Mouse (Mus musculus) intestine, embryonic 14.5 days (tissue): ENCODE data around the gene Fam167b. TPM values are rescaled to one million over a fixed set of nuclear protein-coding genes. Genes with fewer than 3 reads are reported as not detected.

Experiments used
- ATAC-seq: fragments of 200-750 bp; cut with Nextera tagmentation; replicated peaks from 2 replicates; pipeline ENCODE4 v1.8.0; 2017; ENCODE audit warnings: low read depth, moderate number of reproducible peaks, moderate TSS enrichment, moderate library complexity; ENCODE audit not compliant: low FRiP score, low TSS enrichment
- DNase-seq: peaks from one replicate; pipeline ENCODE4 v3.0.0-alpha.2; 2018; ENCODE audit warnings: low spot score
- H3K27ac ChIP-seq: fragments of 300-500 bp; sonication (generic); 2 replicates; pipeline ENCODE4 v1.5.1; 2014; ENCODE audit warnings: low read depth, mild to moderate bottlenecking, control low read depth
- H3K27me3 ChIP-seq: fragments of 300-500 bp; sonication (generic); replicated peaks from 2 replicates; pipeline ENCODE4 v1.6.1; 2014; ENCODE audit warnings: low read length, control low read depth; ENCODE audit not compliant: control insufficient read depth, insufficient read depth
- H3K36me3 ChIP-seq: fragments of 300-500 bp; sonication (generic); 2 replicates; pipeline ENCODE4 v1.6.1; 2014; ENCODE audit warnings: low read length, control low read depth; ENCODE audit not compliant: control insufficient read depth, insufficient read depth
- H3K4me1 ChIP-seq: fragments of 300-500 bp; sonication (generic); replicated peaks from 2 replicates; pipeline ENCODE4 v1.6.1; 2014; ENCODE audit warnings: low read length, control low read depth, mixed read lengths; ENCODE audit not compliant: control insufficient read depth, insufficient read depth
- H3K4me2 ChIP-seq: fragments of 300-500 bp; sonication (generic); 2 replicates; pipeline ENCODE4 v1.6.1; 2014; ENCODE audit warnings: low read length
- H3K4me3 ChIP-seq: fragments of 300-500 bp; sonication (generic); 2 replicates; pipeline ENCODE4 v1.5.1; 2014; ENCODE audit warnings: low read depth, low read length, control low read depth, mixed read lengths
- H3K9ac ChIP-seq: fragments of 300-500 bp; sonication (generic); 2 replicates; pipeline ENCODE4 v1.6.1; 2014; ENCODE audit warnings: mild to moderate bottlenecking, low read length
- H3K9me3 ChIP-seq: fragments of 300-500 bp; sonication (generic); 2 replicates; pipeline ENCODE4 v1.6.1; 2016; ENCODE audit warnings: low read length, control low read depth; ENCODE audit not compliant: control insufficient read depth
- WGBS: fragments of 180-500 bp; shearing (Covaris S2); extraction: QIAGEN DNeasy Blood & Tissue Kit; methylation state at CpG from one replicate; pipeline ENCODE4 v1.1.7; 2014; 5-methylcytosine and 5-hydroxymethylcytosine counted together
- polyA plus RNA-seq: library from polyadenylated mRNA; unstranded; fragments of >200 nt; fragmentation: Nextera tagmentation; extraction: Ambion mirVana; gene quantifications from 2 replicates; pipeline ENCODE4 v1.2.1, GENCODE M21; 2014

The Fam167b gene
- polyA plus RNA-seq, 1 experiment from 2014 or later: 1.8 TPM

DNA sequence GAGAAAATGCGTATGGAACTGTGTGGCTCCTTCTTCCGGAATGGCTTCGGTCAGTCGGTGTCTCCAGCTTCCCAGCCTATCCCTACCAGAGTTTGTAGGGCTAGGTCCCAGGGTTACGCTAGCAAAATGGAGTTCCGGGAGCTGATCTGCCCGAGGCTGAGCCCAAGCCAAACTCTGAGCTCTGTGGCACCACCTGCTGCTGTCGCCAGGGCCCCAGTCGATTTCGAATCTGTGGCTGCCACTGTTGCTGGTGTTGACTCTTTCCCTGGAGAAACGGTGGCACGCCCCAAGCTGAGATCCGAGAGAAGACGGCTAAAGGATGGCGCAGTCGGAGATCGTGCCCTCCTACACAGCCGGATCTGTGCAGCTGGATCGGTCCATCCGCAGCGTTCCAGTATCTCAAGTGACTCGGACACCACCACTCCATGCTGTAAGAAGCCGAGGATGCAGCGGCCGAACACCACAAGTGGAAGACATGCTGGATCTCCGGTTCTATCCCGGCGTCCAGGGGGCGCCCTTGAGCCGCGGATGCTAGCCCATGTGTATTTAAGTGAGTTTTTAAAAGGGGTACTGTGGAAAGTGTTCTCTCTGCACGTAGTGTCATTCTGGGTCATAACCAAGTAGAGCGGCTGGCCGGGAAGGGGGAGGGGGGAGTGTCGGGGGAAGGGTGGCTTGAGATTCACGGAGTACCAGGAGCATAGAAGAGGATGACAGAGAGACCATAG, 6.7 kb upstream of the Fam167b start:
- DNase-seq (peak; percentile 91), ATAC-seq (peak; percentile 77)
- Histone ChIP-seq H3K27ac (peak overlapping the region; percentile 51), H3K36me3 (no peaks in the 10 kb centered on the region), H3K9me3 (no peaks in the 10 kb centered on the region), H3K4me3 (peak overlapping the region; percentile 47), H3K9ac (peak overlapping the region; percentile 48), H3K4me2 (peak overlapping the region; percentile 86), H3K27me3 (no peaks in the 10 kb centered on the region), H3K4me1 (peaks cover 7% of the 10 kb centered on the region; the same call in 1 of the 2 replicates)
- WGBS: 3% methylated on average over 36 of the region's 36 CpGs

DNA sequence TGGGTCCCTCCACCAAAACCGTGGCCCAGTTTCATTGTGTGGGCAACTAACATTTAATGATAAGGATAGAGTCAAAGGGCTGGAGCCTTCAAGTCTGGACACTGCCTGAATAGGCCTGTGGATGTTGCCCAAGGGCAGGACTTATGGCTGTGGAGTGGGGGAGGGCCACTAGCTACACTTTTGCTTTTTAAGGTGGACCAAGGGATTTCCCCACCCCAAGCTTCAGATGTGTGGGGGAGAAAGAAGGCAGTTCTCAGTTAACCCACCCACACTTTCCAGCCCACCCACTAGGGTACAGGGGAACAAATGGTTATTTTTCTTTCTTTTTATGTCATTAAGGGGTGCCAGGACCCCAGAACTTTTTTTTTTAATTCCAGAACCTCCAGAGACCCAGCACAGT, 6.0 kb upstream of the Fam167b start:
- Histone ChIP-seq H3K9ac (peak overlapping the region; percentile 48; the same call in 1 of the 2 replicates), H3K9me3 (no peaks in the 10 kb centered on the region), H3K27me3 (no peaks in the 10 kb centered on the region), H3K4me1 (peaks cover 7% of the 10 kb centered on the region; the same call in 1 of the 2 replicates), H3K4me2 (peak overlapping the region; percentile 86), H3K4me3 (peak overlapping the region; percentile 47), H3K27ac (peak overlapping the region; percentile 51; the same call in 1 of the 2 replicates), H3K36me3 (no peaks in the 10 kb centered on the region)
- WGBS: 83% methylated on average over 1 of the region's 1 CpGs
- ATAC-seq (no peak), DNase-seq (no peak)

GRCm38 (mm10) chr4:129582251-129582650, 3.9 kb upstream of the Fam167b start:
- H3K4me2 ChIP-seq: no peak overlapping the region
- H3K36me3 ChIP-seq: no peaks in the 10 kb centered on the region
- H3K4me3 ChIP-seq: no peak overlapping the region
- H3K9me3 ChIP-seq: no peaks in the 10 kb centered on the region
- peaks cover 7% of the 10 kb centered on the region; the same call in 1 of the 2 replicates for H3K4me1 ChIP-seq
- ATAC-seq: no peak
- 80% methylated on average over 1 of the region's 1 CpGs for WGBS
- no peaks in the 10 kb centered on the region for H3K27me3 ChIP-seq
- no peak for DNase-seq
- no peak overlapping the region for H3K9ac ChIP-seq
- no peak overlapping the region for H3K27ac ChIP-seq

GRCm38 (mm10) chr4:129580347-129580746, 2.0 kb upstream of the Fam167b start:
- Histone ChIP-seq H3K36me3 (no peaks in the 10 kb centered on the region), H3K9ac (no peak overlapping the region), H3K27ac (no peak overlapping the region), H3K27me3 (no peaks in the 10 kb centered on the region), H3K4me3 (no peak overlapping the region), H3K4me1 (peaks cover 7% of the 10 kb centered on the region; the same call in 1 of the 2 replicates), H3K4me2 (no peak overlapping the region), H3K9me3 (no peaks in the 10 kb centered on the region)
- ATAC-seq (no peak), DNase-seq (no peak)
- WGBS: 55% methylated on average over 7 of the region's 7 CpGs

DNA sequence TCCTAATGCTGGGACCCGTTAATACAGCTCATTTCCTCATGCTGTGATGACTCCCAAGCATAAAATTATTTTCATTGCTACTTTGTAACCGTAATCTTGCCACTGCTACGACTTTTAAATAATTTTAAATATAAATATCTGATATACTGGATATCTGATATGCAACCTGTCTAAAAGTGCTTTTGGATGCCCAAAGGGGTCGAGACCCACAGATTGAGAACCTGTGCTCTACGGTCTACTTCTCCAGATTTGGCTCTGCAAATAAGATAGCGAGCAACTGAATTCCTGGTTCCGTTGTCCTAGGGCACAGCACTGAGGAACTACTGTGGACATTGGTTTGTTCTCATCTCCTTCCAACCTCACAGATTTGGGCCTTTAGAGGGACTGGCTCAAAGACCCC, 661 bp downstream of the Fam167b start:
- Histone ChIP-seq H3K4me1 (no peaks in the 10 kb centered on the region; the same call in 1 of the 2 replicates), H3K4me2 (no peak overlapping the region), H3K27ac (no peak overlapping the region), H3K9ac (no peak overlapping the region), H3K4me3 (no peak overlapping the region), H3K36me3 (no peaks in the 10 kb centered on the region), H3K9me3 (no peaks in the 10 kb centered on the region), H3K27me3 (no peaks in the 10 kb centered on the region)
- 85% methylated on average over 7 of the region's 7 CpGs for WGBS
- ATAC-seq: no peak
- no peak for DNase-seq

GRCm38 (mm10) chr4:129576863-129577491, 1.4 kb downstream of the Fam167b start:
- H3K36me3 ChIP-seq: no peaks in the 10 kb centered on the region
- no peaks in the 10 kb centered on the region for H3K9me3 ChIP-seq
- H3K27ac ChIP-seq: no peak overlapping the region
- no peaks in the 10 kb centered on the region; the same call in 1 of the 2 replicates for H3K4me1 ChIP-seq
- H3K4me2 ChIP-seq: no peak overlapping the region
- H3K27me3 ChIP-seq: no peaks in the 10 kb centered on the region
- 37% methylated on average over 21 of the region's 21 CpGs for WGBS
- DNase-seq (peak; percentile 73), ATAC-seq (no peak)
- H3K9ac ChIP-seq: no peak overlapping the region
- no peak overlapping the region for H3K4me3 ChIP-seq

DNA sequence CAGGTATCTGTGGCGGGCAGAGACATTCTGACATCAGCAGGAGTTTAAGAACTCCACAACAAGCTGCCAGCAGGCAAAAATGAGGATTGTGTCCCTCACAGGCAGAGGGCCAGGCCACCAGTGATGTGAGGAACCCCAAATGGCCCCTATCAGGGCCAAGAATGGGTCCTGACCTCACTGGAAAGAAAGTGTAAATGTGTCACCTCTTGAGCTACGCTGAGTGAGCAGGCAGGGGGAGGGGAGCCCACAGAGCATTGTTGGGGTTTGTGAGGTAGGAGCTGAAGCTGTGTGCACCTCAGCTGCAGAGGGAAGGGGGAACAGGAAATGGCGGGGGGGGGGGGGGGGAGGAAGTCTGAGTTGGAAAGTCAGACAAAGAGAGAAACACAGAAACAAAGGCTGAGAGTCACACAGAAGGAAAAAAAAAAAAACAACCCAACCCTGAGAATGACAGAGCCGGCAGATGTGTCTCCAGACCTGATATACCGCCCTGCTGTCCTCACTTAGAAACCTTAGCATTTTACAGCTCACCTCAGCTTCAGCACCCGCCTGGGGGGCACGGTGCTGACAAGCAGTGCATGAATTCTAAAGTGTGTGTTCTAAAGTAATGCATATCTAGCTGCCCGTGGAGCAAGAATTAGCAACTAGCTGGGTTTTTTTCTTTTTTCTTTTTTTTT, 3.0 kb downstream of the Fam167b start:
- Histone ChIP-seq H3K36me3 (no peaks in the 10 kb centered on the region), H3K4me3 (no peak overlapping the region), H3K27ac (peak overlapping the region; percentile 22; the same call in 1 of the 2 replicates), H3K4me1 (no peaks in the 10 kb centered on the region; the same call in 1 of the 2 replicates), H3K9me3 (no peaks in the 10 kb centered on the region), H3K27me3 (no peaks in the 10 kb centered on the region), H3K9ac (no peak overlapping the region), H3K4me2 (no peak overlapping the region)
- DNase-seq (peak; percentile 56), ATAC-seq (no peak)
- WGBS: 39% methylated on average over 7 of the region's 8 CpGs

- no peak within 1 kb of the TSS for H3K4me2 ChIP-seq
- H3K4me1 ChIP-seq: no peaks in the 10 kb centered on the region
- H3K36me3 ChIP-seq: no peaks in the 10 kb centered on the region
- DNase-seq (no peak), ATAC-seq (no peak)
- WGBS: 87% methylated on average over 8 of the region's 8 CpGs
- no peak within 1 kb of the TSS for H3K9ac ChIP-seq
- H3K27ac ChIP-seq: no peak within 1 kb of the TSS
- H3K9me3 ChIP-seq: no peaks in the 10 kb centered on the region
- H3K4me3 ChIP-seq: no peak within 1 kb of the TSS
- no peaks in the 10 kb centered on the region for H3K27me3 ChIP-seq
These were observed 4.9 kb downstream of the Fam167b start, which contains the start of gene Lck for GRCm38 (mm10) chr4:129573430-129573829. Gene Lck, minus strand, starts transcription at chr4:129573641.
